Mouse (Mus musculus) C2C12 (cell line): ENCODE data around the gene Fhl1.

Experiments used
- CEBPB ChIP-seq: IDR thresholded peaks from one replicate; pipeline ENCODE4 v1.6.1; 2011; ENCODE audit warnings: low read depth, mild to moderate bottlenecking, control low read depth, moderate library complexity
- CTCF ChIP-seq: IDR thresholded peaks from one replicate; pipeline ENCODE4 v1.5.1; 2011; ENCODE audit not compliant: control insufficient read depth, insufficient read depth, insufficient read length
- FOSL1 ChIP-seq: IDR thresholded peaks from one replicate; pipeline ENCODE4 v1.8.0; 2011; ENCODE audit warnings: mild to moderate bottlenecking, low read length; ENCODE audit not compliant: poor library complexity, insufficient read depth, severe bottlenecking
- MAX ChIP-seq: IDR thresholded peaks from one replicate; pipeline ENCODE4 v1.6.1; 2011; ENCODE audit warnings: mild to moderate bottlenecking, control low read depth
- MYOD1 ChIP-seq: IDR thresholded peaks from one replicate; pipeline ENCODE4 v1.6.1; 2011; ENCODE audit warnings: low read depth; ENCODE audit not compliant: control insufficient read depth, insufficient read length
- USF1 ChIP-seq: IDR thresholded peaks from one replicate; pipeline ENCODE4 v1.6.1; 2011; ENCODE audit warnings: low read depth, mild to moderate bottlenecking, control low read depth, moderate library complexity

GRCm38 (mm10) chrX:56728507-56728906, 3.1 kb upstream of the Fhl1 start:
- no peak for TF ChIP-seq CTCF
- TF ChIP-seq USF1, result no peak
- no peak for TF ChIP-seq MYOD1
- no peak for TF ChIP-seq CEBPB
- TF ChIP-seq FOSL1, result no peak
- TF ChIP-seq MAX, result no peak
